Mouse (Mus musculus) B cell, adult 62 days (primary cell): ENCODE data around the gene Rnf217. TPM values are rescaled to one million over a fixed set of nuclear protein-coding genes. Genes with fewer than 3 reads are reported as not detected.

Experiments
- total RNA-seq: library from RNA; stranded (reverse); gene quantifications from 4 replicates; pipeline ENCODE4 v1.2.4, GENCODE M21; 2023

Gene Rnf217
- 0.09 TPM in 1 of 4 replicates, not detected in the others for total RNA-seq

GRCm38 (mm10) chr10:31609066-31609961, at the start of gene Rnf217:
TSS of gene Rnf217 (minus strand) at chr10:31609184.

GRCm38 (mm10) chr10:31445291-31446124, 163.5 kb downstream of the Rnf217 start, which contains the start of gene Tpd52l1:
TSS of gene Tpd52l1 (minus strand) at chr10:31445958.

Other genes starting within 250 kb of the Rnf217 start
- not detected in 4 replicates for gene Tpd52l1, start 163.2 kb downstream of the Rnf217 start, total RNA-seq